Mouse (Mus musculus): ENCODE data around the gene Tdrd6.

Gene Tdrd6

GRCm38 (mm10) chr17:43628246-43628645 is 1.9 kb downstream of the Tdrd6 start:
- in situ Hi-C loops (cut with MboI; ENCODE audit: low pct_unique_long_range_greater_than_20kb in 1 of 2, low sequenced_read_pairs in 2 of 2, unreplicated experiment in 1 of 2) = no loop called here

GRCm38 (mm10) chr17:43622076-43622475 is 8.0 kb downstream of the Tdrd6 start:
- in situ Hi-C loops (cut with MboI; ENCODE audit: low pct_unique_long_range_greater_than_20kb in 1 of 2, low sequenced_read_pairs in 2 of 2, unreplicated experiment in 1 of 2) = loop anchor here in 1 of 2 experiments (25.0 kb wide), 1 partner anchor 360 kb away; the partner anchor contains the start of gene Adgrf1

GRCm38 (mm10) chr17:43619156-43619555 is 10.9 kb downstream of the Tdrd6 start:
- in situ Hi-C loops (cut with MboI; ENCODE audit: low pct_unique_long_range_greater_than_20kb in 1 of 2, low sequenced_read_pairs in 2 of 2, unreplicated experiment in 1 of 2) = loop anchor here (10.0 to 25.0 kb wide), 3 partner anchors 294 to 357 kb away; partner anchors contain the start of gene Adgrf1 (in 1 of the 2)

- in situ Hi-C loops (cut with MboI; ENCODE audit: low pct_unique_long_range_greater_than_20kb in 1 of 2, low sequenced_read_pairs in 2 of 2, unreplicated experiment in 1 of 2) = loop anchor here (10.0 to 25.0 kb wide), 3 partner anchors 287 to 350 kb away; partner anchors contain the start of gene Adgrf1 (in 1 of the 2)
Measured at GRCm38 (mm10) chr17:43612221-43612620, 17.9 kb downstream of the Tdrd6 start.

GRCm38 (mm10) chr17:43611586-43611985 is 18.5 kb downstream of the Tdrd6 start:
- in situ Hi-C loops (cut with MboI; ENCODE audit: low pct_unique_long_range_greater_than_20kb in 1 of 2, low sequenced_read_pairs in 2 of 2, unreplicated experiment in 1 of 2) = loop anchor here (10.0 to 25.0 kb wide), 3 partner anchors 287 to 349 kb away; partner anchors contain the start of gene Adgrf1 (in 1 of the 2)

GRCm38 (mm10) chr17:43606704-43607103 is 23.4 kb downstream of the Tdrd6 start:
- in situ Hi-C loops (cut with MboI; ENCODE audit: low pct_unique_long_range_greater_than_20kb in 1 of 2, low sequenced_read_pairs in 2 of 2, unreplicated experiment in 1 of 2) = loop anchor here (5.0 to 25.0 kb wide), 2 partner anchors 89 to 344 kb away; partner anchors contain the start of gene Adgrf1 (in 1 of the 2)

DNA sequence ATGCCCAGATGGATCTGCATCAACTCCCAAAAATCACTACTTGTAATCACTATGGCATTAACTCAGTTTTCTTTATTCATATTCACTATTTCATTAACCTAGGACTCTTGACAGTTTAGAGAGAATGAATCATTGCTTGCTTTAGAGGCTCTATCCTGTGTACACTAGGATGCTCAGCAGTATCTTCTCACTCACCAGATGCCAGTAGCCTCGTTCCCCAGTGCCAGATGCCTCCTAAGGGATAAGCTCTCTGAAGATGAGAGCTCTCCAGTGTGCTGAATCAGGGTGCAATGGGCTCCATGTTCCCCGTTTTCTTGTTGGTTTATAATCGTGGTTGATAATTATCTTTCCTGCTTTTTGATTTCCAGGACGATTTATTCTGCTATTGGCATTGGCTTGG is 31.4 kb downstream of the Tdrd6 start:
- in situ Hi-C loops (cut with MboI; ENCODE audit: low pct_unique_long_range_greater_than_20kb in 1 of 2, low sequenced_read_pairs in 2 of 2, unreplicated experiment in 1 of 2) = loop anchor here in 1 of 2 experiments (10.0 kb wide), 1 partner anchor 64 kb away; no protein-coding TSS in a partner anchor

DNA sequence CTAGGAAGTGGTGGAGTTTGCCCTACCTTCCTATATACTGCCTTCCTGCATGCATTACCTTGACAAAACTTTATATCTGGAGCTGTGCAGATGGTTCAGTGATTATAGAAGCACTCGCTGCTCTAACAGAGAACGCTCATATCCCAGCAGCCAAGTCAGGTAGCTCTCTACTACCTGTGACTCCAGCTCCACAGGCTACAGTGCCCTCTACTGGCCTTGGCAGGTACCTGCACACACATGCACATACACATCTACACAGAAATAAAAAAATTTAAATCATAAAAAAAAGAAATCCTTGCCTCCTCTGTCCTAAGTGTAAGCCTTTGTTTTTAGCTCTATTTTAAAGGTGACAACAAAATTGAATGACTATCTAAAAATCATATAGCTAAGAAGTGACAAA is 32.4 kb downstream of the Tdrd6 start:
- in situ Hi-C loops (cut with MboI; ENCODE audit: low pct_unique_long_range_greater_than_20kb in 1 of 2, low sequenced_read_pairs in 2 of 2, unreplicated experiment in 1 of 2) = loop anchor here in 1 of 2 experiments (10.0 kb wide), 1 partner anchor 63 kb away; no protein-coding TSS in a partner anchor

DNA sequence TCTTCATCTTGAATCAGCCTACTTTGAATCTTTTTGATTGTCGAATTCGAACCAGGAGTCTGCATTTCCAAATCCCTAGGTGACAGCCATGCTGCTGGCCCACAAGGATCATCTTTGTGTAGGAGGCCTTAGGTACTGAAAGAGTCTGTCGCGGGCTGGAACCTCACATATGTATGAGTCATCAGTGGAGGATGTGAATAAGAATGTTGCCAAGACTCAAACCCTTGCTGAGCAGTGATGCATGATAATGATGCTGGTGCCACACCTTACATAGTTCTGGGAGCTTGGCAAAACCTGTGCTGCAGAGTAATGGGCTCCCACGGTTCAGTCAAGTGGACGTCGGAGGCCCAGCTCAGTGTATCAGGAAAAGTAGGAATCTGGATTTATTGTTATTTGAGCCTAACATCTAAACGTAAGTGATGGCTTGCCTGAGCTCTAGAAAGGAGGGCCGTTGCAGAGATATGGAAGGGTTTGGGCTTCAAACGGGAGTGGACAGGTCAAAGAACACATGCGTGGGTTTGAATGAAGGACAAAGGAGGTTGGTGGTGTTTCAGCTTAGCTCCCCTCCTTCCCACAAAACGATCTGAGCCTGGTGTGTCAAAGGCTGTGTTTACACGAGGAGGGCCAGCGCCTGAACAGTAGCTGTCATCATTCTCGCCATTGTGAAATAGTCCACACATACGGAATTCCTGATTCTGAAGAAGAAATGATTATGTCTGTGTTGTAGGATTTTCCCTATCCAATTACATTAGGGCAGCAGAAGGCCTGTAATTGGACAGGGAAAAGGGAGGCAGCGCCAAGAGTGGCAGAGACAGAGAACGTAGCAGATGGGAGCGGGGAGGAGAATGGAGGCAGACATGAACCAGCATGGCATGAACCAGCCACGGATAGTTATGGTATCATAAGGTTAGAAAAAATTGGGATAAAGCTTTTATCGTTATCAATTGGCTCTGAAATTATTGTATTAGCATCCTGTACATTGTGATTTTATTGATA is 37.5 kb downstream of the Tdrd6 start:
- in situ Hi-C loops (cut with MboI; ENCODE audit: low pct_unique_long_range_greater_than_20kb in 1 of 2, low sequenced_read_pairs in 2 of 2, unreplicated experiment in 1 of 2) = loop anchor here in 1 of 2 experiments (10.0 kb wide), 1 partner anchor 58 kb away; no protein-coding TSS in a partner anchor

DNA sequence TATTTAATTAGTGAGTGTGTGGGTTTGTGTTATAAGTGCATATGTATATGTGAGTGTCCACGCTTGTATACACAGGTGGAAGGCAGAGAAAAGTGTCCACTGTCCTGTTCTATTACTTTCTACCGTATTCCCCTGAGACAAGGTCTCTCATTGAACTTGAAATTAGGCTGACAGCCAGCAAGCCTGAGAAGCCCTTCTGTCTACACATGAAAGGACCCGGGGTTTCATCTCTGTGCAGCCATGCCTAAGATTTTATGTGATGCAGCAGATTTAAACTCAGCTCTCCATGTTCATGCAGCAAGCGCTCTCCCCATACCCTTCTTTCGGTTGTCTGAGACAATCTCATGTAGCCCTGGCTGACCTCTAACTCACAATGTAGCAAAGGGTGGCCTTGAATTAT is 39.6 kb downstream of the Tdrd6 start:
- in situ Hi-C loops (cut with MboI; ENCODE audit: low pct_unique_long_range_greater_than_20kb in 1 of 2, low sequenced_read_pairs in 2 of 2, unreplicated experiment in 1 of 2) = loop anchor here in 1 of 2 experiments (10.0 kb wide), 1 partner anchor 56 kb away; no protein-coding TSS in a partner anchor

GRCm38 (mm10) chr17:43589750-43590149 is 40.3 kb downstream of the Tdrd6 start:
- in situ Hi-C loops (cut with MboI; ENCODE audit: low pct_unique_long_range_greater_than_20kb in 1 of 2, low sequenced_read_pairs in 2 of 2, unreplicated experiment in 1 of 2) = loop anchor here in 1 of 2 experiments (10.0 kb wide), 1 partner anchor 55 kb away; no protein-coding TSS in a partner anchor

- in situ Hi-C loops (cut with MboI; ENCODE audit: low pct_unique_long_range_greater_than_20kb in 1 of 2, low sequenced_read_pairs in 2 of 2, unreplicated experiment in 1 of 2) = no loop called here
Measured at GRCm38 (mm10) chr17:43587278-43587677, 42.8 kb downstream of the Tdrd6 start.

- in situ Hi-C loops (cut with MboI; ENCODE audit: low pct_unique_long_range_greater_than_20kb in 1 of 2, low sequenced_read_pairs in 2 of 2, unreplicated experiment in 1 of 2) = no loop called here
Measured at GRCm38 (mm10) chr17:43584771-43585170, 45.3 kb downstream of the Tdrd6 start.

DNA sequence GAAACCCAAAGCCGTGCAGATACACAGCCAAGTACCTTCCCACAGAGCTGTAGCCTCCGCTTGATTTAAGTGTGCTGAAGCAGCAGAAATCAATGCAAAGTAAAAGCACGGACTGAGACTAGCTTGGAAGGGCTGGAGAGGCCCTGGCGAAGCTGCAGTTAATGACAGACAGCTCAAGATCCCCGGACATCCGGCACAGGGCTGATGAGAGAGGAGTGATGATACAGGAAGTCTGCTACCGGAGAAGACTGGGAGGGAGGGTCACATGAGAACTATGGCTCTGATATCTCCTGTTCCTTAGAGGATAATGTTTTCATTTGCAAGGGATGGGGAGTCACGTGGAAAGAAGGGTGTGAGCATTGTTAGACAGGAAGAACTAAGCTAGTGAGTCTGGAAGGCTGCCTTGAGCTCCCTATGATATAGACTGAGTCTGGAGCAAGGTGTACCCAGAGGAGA is 49.1 kb downstream of the Tdrd6 start:
- in situ Hi-C loops (cut with MboI; ENCODE audit: low pct_unique_long_range_greater_than_20kb in 1 of 2, low sequenced_read_pairs in 2 of 2, unreplicated experiment in 1 of 2) = no loop called here

DNA sequence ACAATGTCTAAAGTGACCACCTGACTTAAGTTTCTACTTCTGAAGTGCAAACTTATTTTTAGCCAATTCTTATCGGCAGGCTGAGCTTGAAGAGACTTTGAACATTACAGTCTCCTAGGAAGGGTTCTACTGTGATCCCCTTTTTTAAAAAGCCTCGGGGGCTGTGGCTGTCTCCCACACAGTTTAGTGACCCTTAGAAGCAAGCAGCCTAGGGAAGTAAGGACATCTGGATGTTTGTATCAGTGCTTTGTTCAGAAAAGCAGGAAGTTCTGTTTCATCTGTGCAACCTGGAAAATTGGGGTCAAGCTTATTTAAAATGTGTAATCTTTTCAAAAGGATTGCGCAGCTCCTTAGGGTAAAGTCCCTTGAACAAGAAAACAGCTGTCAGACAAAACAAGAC is 49.6 kb downstream of the Tdrd6 start:
- in situ Hi-C loops (cut with MboI; ENCODE audit: low pct_unique_long_range_greater_than_20kb in 1 of 2, low sequenced_read_pairs in 2 of 2, unreplicated experiment in 1 of 2) = no loop called here

GRCm38 (mm10) chr17:43573624-43574073 is 56.5 kb downstream of the Tdrd6 start:
- in situ Hi-C loops (cut with MboI; ENCODE audit: low pct_unique_long_range_greater_than_20kb in 1 of 2, low sequenced_read_pairs in 2 of 2, unreplicated experiment in 1 of 2) = no loop called here

DNA sequence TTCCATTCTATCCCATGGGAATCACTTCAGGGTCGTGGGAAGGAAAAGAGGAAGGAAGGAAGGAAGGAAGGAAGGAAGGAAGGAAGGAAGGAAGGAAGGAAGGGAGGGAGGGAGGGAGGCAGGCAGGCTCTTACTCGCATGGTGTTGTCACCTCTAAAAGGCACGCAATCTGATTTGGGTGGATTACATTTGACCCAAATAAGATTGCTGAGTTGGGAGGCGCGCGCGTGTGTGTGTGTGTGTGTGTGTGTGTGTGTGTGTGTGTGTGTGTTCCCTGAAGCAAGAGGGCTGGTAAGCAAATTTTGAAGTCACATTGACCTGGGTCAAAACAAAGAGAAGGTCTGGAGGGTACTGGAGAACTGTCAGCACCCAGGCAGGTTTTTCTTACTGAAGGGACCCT is 60.8 kb downstream of the Tdrd6 start:
- in situ Hi-C loops (cut with MboI; ENCODE audit: low pct_unique_long_range_greater_than_20kb in 1 of 2, low sequenced_read_pairs in 2 of 2, unreplicated experiment in 1 of 2) = no loop called here

DNA sequence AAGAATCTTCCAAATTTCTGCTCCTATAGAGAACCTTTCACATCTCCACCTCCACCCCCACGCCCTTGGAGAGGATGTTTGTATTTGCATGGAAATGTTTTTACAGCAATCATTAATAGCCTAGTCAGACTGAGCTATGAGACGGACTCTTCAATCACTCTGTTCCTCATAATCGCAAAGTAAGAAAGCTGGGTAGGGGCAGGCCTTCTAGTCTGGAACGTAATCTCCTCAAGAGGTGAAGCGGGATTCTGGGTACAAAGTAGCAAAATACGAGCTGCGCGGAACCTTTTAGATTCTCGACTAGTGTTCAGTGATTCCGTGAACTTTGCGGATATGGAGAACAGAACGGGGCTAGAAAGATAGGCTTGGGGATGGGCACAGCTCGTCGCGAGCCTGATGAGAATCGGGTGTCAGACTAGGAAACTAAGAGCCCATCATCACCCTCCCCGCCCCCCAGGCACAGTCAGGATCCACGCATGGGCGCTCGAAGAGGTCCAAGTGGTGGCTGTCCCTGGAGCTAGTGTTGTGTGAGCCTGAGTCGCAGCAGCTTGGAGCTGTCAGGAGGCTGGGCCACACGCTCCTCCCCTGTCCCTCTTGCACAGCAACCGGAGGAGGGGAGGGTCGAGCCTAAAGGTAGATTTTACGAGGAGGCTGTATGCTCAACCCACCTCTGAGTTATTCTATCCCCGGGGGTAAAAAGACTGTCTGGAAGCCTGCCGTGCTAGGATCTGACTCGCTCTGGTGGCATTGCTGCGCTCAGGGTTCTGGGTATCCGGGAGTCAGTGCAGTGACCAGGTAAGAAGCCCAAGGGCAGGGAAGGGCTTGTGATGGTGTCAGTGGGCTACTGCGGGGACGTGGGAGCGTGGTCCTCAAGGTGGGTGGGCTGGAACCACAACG is 61.9 kb downstream of the Tdrd6 start, which contains the start of gene Pla2g7:
Gene Pla2g7, plus strand, starts transcription at position 107 of the 897 bp plus-strand sequence.
- in situ Hi-C loops (cut with MboI; ENCODE audit: low pct_unique_long_range_greater_than_20kb in 1 of 2, low sequenced_read_pairs in 2 of 2, unreplicated experiment in 1 of 2) = no loop called here
